Mouse (Mus musculus) ES-E14 (cell line): ENCODE data around the gene Camk2n1. TPM values are rescaled to one million over a fixed set of nuclear protein-coding genes. Genes with fewer than 3 reads are reported as not detected.

Source experiments
- DNase-seq: peaks from one replicate; pipeline ENCODE4 v3.0.0-alpha.2; 2013; ENCODE audit warnings: low read depth, low spot score
- H3K27ac ChIP-seq: 2 replicates; pipeline ENCODE4 v1.5.1; 2012; ENCODE audit warnings: low read depth, mild to moderate bottlenecking, low read length, moderate library complexity, mixed read lengths; ENCODE audit not compliant: poor library complexity, insufficient read depth, severe bottlenecking
- H3K36me3 ChIP-seq: 2 replicates; pipeline ENCODE4 v1.6.1; 2012; ENCODE audit warnings: mild to moderate bottlenecking, low read length, moderate library complexity, mixed read lengths; ENCODE audit not compliant: control insufficient read depth, poor library complexity, insufficient read depth, severe bottlenecking
- H3K4me1 ChIP-seq, 2 experiments: fragments of 150-350 bp in 1 of 2; sonication (generic) in 1 of 2; 2 replicates each; pipeline ENCODE4 v1.6.1; 2012; ENCODE audit warnings: low read length in 2 of 2, mild to moderate bottlenecking in 1 of 2, mixed read lengths in 1 of 2; ENCODE audit not compliant: control insufficient read depth in 2 of 2, insufficient read depth in 2 of 2, poor library complexity in 1 of 2
- H3K4me3 ChIP-seq, 2 experiments: fragments of 150-350 bp in 1 of 2; sonication (generic) in 1 of 2; 2 replicates each; pipeline ENCODE4 v1.5.1; 2012; ENCODE audit warnings: low read length in 2 of 2, low read depth in 1 of 2, mild to moderate bottlenecking in 1 of 2, mixed read lengths in 1 of 2; ENCODE audit not compliant: insufficient read depth in 1 of 2, poor library complexity in 1 of 2, severe bottlenecking in 1 of 2
- H3K9ac ChIP-seq: 2 replicates; pipeline ENCODE4 v1.6.1; 2012; ENCODE audit warnings: low read depth, mild to moderate bottlenecking, low read length, mixed read lengths; ENCODE audit not compliant: poor library complexity, insufficient read depth, severe bottlenecking
- H3K9me3 ChIP-seq: fragments of 150-350 bp; sonication (generic); 2 replicates; pipeline ENCODE4 v1.6.1; 2012; ENCODE audit warnings: low read depth, mild to moderate bottlenecking, low read length; ENCODE audit not compliant: control insufficient read depth, insufficient read depth
- CHD2 ChIP-seq: IDR thresholded peaks from 2 replicates; pipeline ENCODE4 v1.6.1; 2014; ENCODE audit warnings: mild to moderate bottlenecking, low read depth, low read length, inconsistent platforms
- HCFC1 ChIP-seq: IDR thresholded peaks from 2 replicates; pipeline ENCODE4 v1.6.1; 2012; ENCODE audit warnings: low read length, inconsistent platforms, borderline replicate concordance; ENCODE audit not compliant: insufficient read depth
- MAFK ChIP-seq: IDR thresholded peaks from 2 replicates; pipeline ENCODE4 v1.6.1; 2014; ENCODE audit warnings: mild to moderate bottlenecking, low read depth, low read length, inconsistent platforms; ENCODE audit not compliant: insufficient read depth
- ZC3H11A ChIP-seq: IDR thresholded peaks from 2 replicates; pipeline ENCODE4 v1.6.1; 2012; ENCODE audit warnings: low read depth, mild to moderate bottlenecking, inconsistent platforms, low read length, borderline replicate concordance
- ZNF384 ChIP-seq: IDR thresholded peaks from 2 replicates; pipeline ENCODE4 v1.6.1; 2012; ENCODE audit warnings: low read depth, low read length, inconsistent platforms
- in situ Hi-C, 2 experiments: fragments of 600-800 bp; cut with MboI; formaldehyde crosslinking; loops; one replicate each; pipeline ENCODE4 v1.15.1; 2025; ENCODE audit warnings: low sequenced_read_pairs in 2 of 2, inconsistent platforms in 1 of 2; ENCODE audit not compliant: unreplicated experiment in 2 of 2
- total RNA-seq: library from RNA; depleted of rRNA; stranded (reverse); fragments of 300-350 nt; gene quantifications from 2 replicates; pipeline ENCODE4 v1.2.3, GENCODE M21; 2012

Gene Camk2n1
- total RNA-seq, 1 experiment = 1.4 TPM

GRCm38 (mm10) chr4:138469080-138469479, 15.0 kb downstream of the Camk2n1 start:
- Histone ChIP-seq H3K4me3 (no peak overlapping the region), H3K4me1 (peaks cover 2 to 20% of the 10 kb centered on the region in 2 experiments; a peak in 3 of 4 replicates), H3K36me3 (no peaks in the 10 kb centered on the region), H3K27ac (no peak overlapping the region), H3K9ac (no peak overlapping the region), H3K9me3 (no peaks in the 10 kb centered on the region)
- no peak for DNase-seq
- in situ Hi-C loops = loop anchor here in 1 of 2 experiments (25.0 kb wide), 1 partner anchor 1368 kb away; the partner anchor contains the start of gene Pax7
- no peak for TF ChIP-seq CHD2

- in situ Hi-C loops = loop anchor here in 1 of 2 experiments (25.0 kb wide), 1 partner anchor 1366 kb away; the partner anchor contains the start of gene Pax7
- H3K9ac ChIP-seq = no peak overlapping the region
- no peak for TF ChIP-seq ZNF384
- TF ChIP-seq ZC3H11A = no peak
- TF ChIP-seq HCFC1 = no peak
- no peak for TF ChIP-seq CHD2
- no peak for TF ChIP-seq MAFK
- H3K4me3 ChIP-seq = no peak overlapping the region
- DNase-seq = no peak
- peaks cover 0 to 10% of the 10 kb centered on the region in 2 experiments; a peak in 2 of 4 replicates for H3K4me1 ChIP-seq
- no peak overlapping the region for H3K27ac ChIP-seq
- no peaks in the 10 kb centered on the region for H3K9me3 ChIP-seq
- no peaks in the 10 kb centered on the region for H3K36me3 ChIP-seq
Observed at GRCm38 (mm10) chr4:138471241-138471640, 17.1 kb downstream of the Camk2n1 start.

DNA sequence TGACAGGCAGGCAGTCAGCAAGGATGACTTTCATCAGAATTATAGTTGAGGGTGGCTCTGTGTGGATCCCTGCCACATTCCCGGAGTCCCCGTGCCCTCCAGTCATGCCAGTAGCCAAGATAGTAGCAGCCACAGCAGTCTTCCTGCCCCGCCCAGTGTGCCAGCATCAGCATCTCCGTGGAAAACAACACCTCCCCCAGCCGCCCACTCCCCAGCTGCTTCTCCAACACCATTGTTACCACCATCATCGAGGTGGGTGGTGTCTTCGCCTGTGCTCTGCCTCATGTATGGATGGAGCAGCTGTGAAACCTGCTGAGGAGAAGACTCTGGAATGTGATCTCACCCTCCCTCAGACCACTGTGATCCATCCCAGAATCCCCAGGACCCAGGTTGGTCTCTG, 25.5 kb downstream of the Camk2n1 start:
- no peaks in the 10 kb centered on the region for H3K36me3 ChIP-seq
- peaks cover 0 to 10% of the 10 kb centered on the region in 2 experiments; a peak in 2 of 4 replicates for H3K4me1 ChIP-seq
- DNase-seq = no peak
- in situ Hi-C loops = no loop called here
- H3K9ac ChIP-seq = no peak overlapping the region
- no peak overlapping the region for H3K4me3 ChIP-seq
- no peak overlapping the region for H3K27ac ChIP-seq
- H3K9me3 ChIP-seq = no peaks in the 10 kb centered on the region
- TF ChIP-seq CHD2 (no peak), MAFK (no peak), ZNF384 (no peak), HCFC1 (no peak), ZC3H11A (no peak)

- Histone ChIP-seq H3K36me3 (no peaks in the 10 kb centered on the region), H3K4me1 (peaks cover 0 to 10% of the 10 kb centered on the region in 2 experiments; a peak in 2 of 4 replicates), H3K4me3 (no peak overlapping the region), H3K27ac (no peak overlapping the region), H3K9ac (no peak overlapping the region), H3K9me3 (no peaks in the 10 kb centered on the region)
- in situ Hi-C loops = no loop called here
- no peak for DNase-seq
- no peak for TF ChIP-seq CHD2
- TF ChIP-seq ZNF384 = no peak
- no peak for TF ChIP-seq MAFK
- TF ChIP-seq ZC3H11A = no peak
- TF ChIP-seq HCFC1 = no peak
Observed at GRCm38 (mm10) chr4:138480962-138481361, 26.8 kb downstream of the Camk2n1 start.

DNA sequence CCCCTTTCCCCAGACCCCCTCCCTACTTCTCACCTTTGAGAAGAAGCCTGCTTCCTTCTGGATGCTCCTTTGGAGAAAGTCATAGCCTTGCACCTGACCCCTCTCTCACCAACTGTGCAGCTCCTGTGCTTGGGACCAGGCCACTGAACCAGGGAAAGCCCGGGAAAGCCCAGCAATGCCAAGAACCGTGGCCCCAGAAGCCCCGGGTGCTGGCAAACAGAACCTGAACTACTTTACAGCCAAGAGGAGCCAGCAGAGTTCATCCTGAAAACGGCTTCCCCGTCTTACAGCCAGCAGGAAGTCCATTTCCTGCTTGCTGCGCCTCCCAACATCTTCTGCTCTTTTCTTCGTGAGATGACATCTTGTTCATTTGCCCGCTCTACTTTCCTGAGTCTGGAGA, 28.6 kb downstream of the Camk2n1 start:
- Histone ChIP-seq H3K27ac (no peak overlapping the region), H3K4me1 (peaks cover 0 to 6% of the 10 kb centered on the region in 2 experiments; a peak in 2 of 4 replicates), H3K4me3 (no peak overlapping the region), H3K36me3 (no peaks in the 10 kb centered on the region), H3K9ac (no peak overlapping the region), H3K9me3 (no peaks in the 10 kb centered on the region)
- in situ Hi-C loops = no loop called here
- no peak for DNase-seq
- no peak for TF ChIP-seq MAFK
- no peak for TF ChIP-seq CHD2
- no peak for TF ChIP-seq ZC3H11A
- TF ChIP-seq ZNF384 = no peak
- TF ChIP-seq HCFC1 = no peak
